Mouse (Mus musculus) limb, embryonic 12.5 days (tissue): ENCODE results near the gene Sdc1. TPM values are rescaled to one million over a fixed set of nuclear protein-coding genes. Genes with fewer than 3 reads are reported as not detected.

Experiments
- ATAC-seq: fragments of 200-750 bp; cut with Nextera tagmentation; 2 replicates; pipeline ENCODE4 v1.8.0; 2017; ENCODE audit warnings: low read depth, moderate TSS enrichment; ENCODE audit not compliant: insufficient number of reproducible peaks, insufficient read depth, low FRiP score, low TSS enrichment
- H3K27ac ChIP-seq: fragments of 300-500 bp; sonication (generic); 2 replicates; pipeline ENCODE4 v1.5.1; 2016; ENCODE audit warnings: mild to moderate bottlenecking, moderate library complexity
- H3K27me3 ChIP-seq: fragments of 300-500 bp; sonication (generic); 2 replicates; pipeline ENCODE4 v1.6.1; 2016; ENCODE audit warnings: mild to moderate bottlenecking, moderate library complexity
- H3K36me3 ChIP-seq: fragments of 300-500 bp; sonication (generic); 2 replicates; pipeline ENCODE4 v1.6.1; 2016; ENCODE audit warnings: mild to moderate bottlenecking, moderate library complexity
- H3K4me1 ChIP-seq: fragments of 300-500 bp; sonication (generic); replicated peaks from 2 replicates; pipeline ENCODE4 v1.6.1; 2016
- H3K4me2 ChIP-seq: fragments of 300-500 bp; sonication (generic); 2 replicates; pipeline ENCODE4 v1.6.1; 2016; ENCODE audit warnings: mild to moderate bottlenecking, moderate library complexity
- H3K4me3 ChIP-seq: fragments of 300-500 bp; sonication (generic); replicated peaks from 2 replicates; pipeline ENCODE4 v1.5.1; 2016; ENCODE audit warnings: mild to moderate bottlenecking
- H3K9ac ChIP-seq: fragments of 300-500 bp; sonication (generic); replicated peaks from 2 replicates; pipeline ENCODE4 v1.6.1; 2016; ENCODE audit warnings: mild to moderate bottlenecking, moderate library complexity
- H3K9me3 ChIP-seq: fragments of 300-500 bp; sonication (generic); 2 replicates; pipeline ENCODE4 v1.6.1; 2016; ENCODE audit warnings: mild to moderate bottlenecking, moderate library complexity
- WGBS: fragments of 180-500 bp; shearing (Covaris S2); methylation state at CpG from one replicate; pipeline ENCODE4 v1.1.7; 2016; 5-methylcytosine and 5-hydroxymethylcytosine counted together
- polyA plus RNA-seq: library from polyadenylated mRNA; unstranded; fragments of >200 nt; fragmentation: Nextera tagmentation; extraction: Ambion mirVana; gene quantifications from 2 replicates; pipeline ENCODE4 v1.2.1, GENCODE M21; 2016

Gene Sdc1
- polyA plus RNA-seq, 1 experiment from 2014 or later, result 262 TPM

GRCm38 (mm10) chr12:8764221-8764930 lies 6.7 kb upstream of the Sdc1 start:
- H3K4me2 ChIP-seq, result no peak overlapping the region
- ATAC-seq, result no peak
- peaks cover 10% of the 10 kb centered on the region; the same call in 1 of the 2 replicates for H3K4me1 ChIP-seq
- H3K36me3 ChIP-seq, result no peaks in the 10 kb centered on the region
- H3K4me3 ChIP-seq, result no peak overlapping the region
- WGBS, result 81% methylated on average over 15 of the region's 15 CpGs
- H3K9ac ChIP-seq, result no peak overlapping the region
- H3K9me3 ChIP-seq, result 0 out of 2 replicates have a peak, but pooled peaks cover 3% of the 10 kb centered on the region
- H3K27ac ChIP-seq, result no peak overlapping the region
- no peaks in the 10 kb centered on the region for H3K27me3 ChIP-seq

- ATAC-seq, result peak; percentile 1; the same call in 1 of the 2 replicates
- peak overlapping the region; percentile 97 for H3K27ac ChIP-seq
- peak overlapping the region; percentile 99 for H3K4me3 ChIP-seq
- 0 out of 2 replicates have a peak, but pooled peaks cover 3% of the 10 kb centered on the region for H3K9me3 ChIP-seq
- H3K4me1 ChIP-seq, result peaks cover 39% of the 10 kb centered on the region
- WGBS, result under 1% methylated on average over 37 of the region's 37 CpGs
- H3K27me3 ChIP-seq, result no peaks in the 10 kb centered on the region
- peak overlapping the region; percentile 97 for H3K9ac ChIP-seq
- peaks cover 8% of the 10 kb centered on the region; the same call in 1 of the 2 replicates for H3K36me3 ChIP-seq
- H3K4me2 ChIP-seq, result peak overlapping the region; percentile 88
Observed at GRCm38 (mm10) chr12:8771844-8772380, 789 bp downstream of the Sdc1 start.

- H3K4me3 ChIP-seq, result peak overlapping the region; percentile 99
- peak overlapping the region; percentile 97 for H3K27ac ChIP-seq
- H3K4me1 ChIP-seq, result peaks cover 46% of the 10 kb centered on the region
- no peaks in the 10 kb centered on the region for H3K27me3 ChIP-seq
- peak overlapping the region; percentile 97 for H3K9ac ChIP-seq
- under 1% methylated on average over 55 of the region's 55 CpGs for WGBS
- H3K36me3 ChIP-seq, result peaks cover 12% of the 10 kb centered on the region; the same call in 1 of the 2 replicates
- H3K9me3 ChIP-seq, result 0 out of 2 replicates have a peak, but pooled peaks cover 3% of the 10 kb centered on the region
- peak overlapping the region; percentile 88 for H3K4me2 ChIP-seq
- peak; percentile 34; the same call in 1 of the 2 replicates for ATAC-seq
Observed at GRCm38 (mm10) chr12:8772451-8773143, 1.5 kb downstream of the Sdc1 start.

- Histone ChIP-seq H3K4me3 (peak overlapping the region; percentile 99), H3K27ac (peak overlapping the region; percentile 97), H3K4me2 (peak overlapping the region; percentile 88), H3K9me3 (0 out of 2 replicates have a peak, but pooled peaks cover 3% of the 10 kb centered on the region), H3K36me3 (peaks cover 15% of the 10 kb centered on the region; the same call in 1 of the 2 replicates), H3K4me1 (peaks cover 53% of the 10 kb centered on the region), H3K27me3 (no peaks in the 10 kb centered on the region), H3K9ac (peak overlapping the region; percentile 97)
- no peak for ATAC-seq
- WGBS, result 9% methylated on average over 6 of the region's 6 CpGs
Observed at GRCm38 (mm10) chr12:8773336-8773735, 2.2 kb downstream of the Sdc1 start.

- 0 out of 2 replicates have a peak overlapping the region, but pooled peaks have one; percentile 19 for H3K27ac ChIP-seq
- peaks cover 23% of the 10 kb centered on the region; the same call in 1 of the 2 replicates for H3K36me3 ChIP-seq
- peak overlapping the region; percentile 99 for H3K4me3 ChIP-seq
- ATAC-seq, result no peak
- no peaks in the 10 kb centered on the region for H3K27me3 ChIP-seq
- peak overlapping the region; percentile 88 for H3K4me2 ChIP-seq
- no peaks in the 10 kb centered on the region for H3K9me3 ChIP-seq
- H3K4me1 ChIP-seq, result peaks cover 61% of the 10 kb centered on the region
- H3K9ac ChIP-seq, result no peak overlapping the region; the same call in 1 of the 2 replicates
Observed at GRCm38 (mm10) chr12:8774183-8774582, 3.1 kb downstream of the Sdc1 start.

- H3K27me3 ChIP-seq, result no peaks in the 10 kb centered on the region
- WGBS, result 93% methylated on average over 7 of the region's 7 CpGs
- H3K27ac ChIP-seq, result peak overlapping the region; percentile 41; the same call in 1 of the 2 replicates
- no peak overlapping the region for H3K4me3 ChIP-seq
- H3K4me1 ChIP-seq, result peaks cover 81% of the 10 kb centered on the region
- H3K36me3 ChIP-seq, result peaks cover 32% of the 10 kb centered on the region; the same call in 1 of the 2 replicates
- ATAC-seq, result no peak
- H3K9ac ChIP-seq, result no peak overlapping the region
- H3K4me2 ChIP-seq, result no peak overlapping the region
- no peaks in the 10 kb centered on the region for H3K9me3 ChIP-seq
Observed at GRCm38 (mm10) chr12:8776206-8776605, 5.1 kb downstream of the Sdc1 start.

GRCm38 (mm10) chr12:8776741-8777140 lies 5.6 kb downstream of the Sdc1 start:
- no peak for ATAC-seq
- peaks cover 32% of the 10 kb centered on the region; the same call in 1 of the 2 replicates for H3K36me3 ChIP-seq
- 90% methylated on average over 3 of the region's 3 CpGs for WGBS

GRCm38 (mm10) chr12:8778106-8778505 lies 7.0 kb downstream of the Sdc1 start:
- 90% methylated on average over 7 of the region's 7 CpGs for WGBS
- Histone ChIP-seq H3K36me3 (peaks cover 32% of the 10 kb centered on the region; the same call in 1 of the 2 replicates), H3K4me3 (no peak overlapping the region), H3K4me2 (no peak overlapping the region), H3K27me3 (no peaks in the 10 kb centered on the region), H3K4me1 (peaks cover 98% of the 10 kb centered on the region), H3K9ac (no peak overlapping the region; the same call in 1 of the 2 replicates), H3K27ac (no peak overlapping the region), H3K9me3 (no peaks in the 10 kb centered on the region)
- ATAC-seq, result no peak

More at GRCm38 (mm10) chr12:8776741-8777140, 5.6 kb downstream of the Sdc1 start:
- Histone ChIP-seq H3K4me1 (peaks cover 86% of the 10 kb centered on the region), H3K27me3 (no peaks in the 10 kb centered on the region), H3K27ac (no peak overlapping the region), H3K4me2 (no peak overlapping the region), H3K4me3 (no peak overlapping the region), H3K9me3 (no peaks in the 10 kb centered on the region), H3K9ac (no peak overlapping the region)

GRCm38 (mm10) chr12:8779851-8780250 lies 8.7 kb downstream of the Sdc1 start:
- Histone ChIP-seq H3K36me3 (peaks cover 43% of the 10 kb centered on the region; the same call in 1 of the 2 replicates), H3K4me1 (peaks cover 98% of the 10 kb centered on the region), H3K9me3 (no peaks in the 10 kb centered on the region), H3K9ac (no peak overlapping the region), H3K4me3 (no peak overlapping the region), H3K27me3 (no peaks in the 10 kb centered on the region), H3K4me2 (no peak overlapping the region), H3K27ac (peak overlapping the region; percentile 8; the same call in 1 of the 2 replicates)
- ATAC-seq, result no peak
- WGBS, result 83% methylated on average over 4 of the region's 4 CpGs

GRCm38 (mm10) chr12:8781121-8781520 lies 10.0 kb downstream of the Sdc1 start:
- Histone ChIP-seq H3K4me2 (no peak overlapping the region), H3K9ac (no peak overlapping the region), H3K9me3 (no peaks in the 10 kb centered on the region), H3K4me1 (peaks cover 97% of the 10 kb centered on the region), H3K36me3 (peaks cover 41% of the 10 kb centered on the region; the same call in 1 of the 2 replicates), H3K27ac (no peak overlapping the region), H3K27me3 (no peaks in the 10 kb centered on the region), H3K4me3 (no peak overlapping the region)
- whole genome bisulfite sequencing, result 62% methylated on average over 7 of the region's 7 CpGs
- no peak for ATAC-seq
